In genomic region chr5:119130176-119130575, GRCm38 (mm10) we compare ENCODE assay signal across 15 mouse cellular contexts.
"Had no signal": no experiment of that assay in that cellular context is flagged by ENCODE, and none has a peak within 500 bp of the region (broad histone marks: within the 10 kb centered on the region; RNA-seq: fewer than 3 reads in every experiment).

No protein-coding gene starts in this region.

- H3K9me3 ChIP-seq: kidney, embryonic 15.5 days; limb, embryonic 10.5 days; limb, embryonic 13.5 days had no signal

- ATAC-seq: intestine, postnatal 0 days; liver, postnatal 0 days; lung, postnatal 0 days had no signal

- H3K4me3 ChIP-seq: kidney, embryonic 15.5 days; limb, embryonic 10.5 days; limb, embryonic 13.5 days had no signal

- DNase-seq: kidney, adult 8-10 months; kidney, postnatal 14 days; kidney, postnatal 4 days; liver; liver, postnatal 0 days; lung, embryonic 14.5 days; midbrain, embryonic 14.5 days; thymus, adult 18-20 months; thymus, postnatal 14 days; thymus, postnatal 4 days had no signal

- H3K36me3 ChIP-seq: kidney, embryonic 15.5 days; limb, embryonic 10.5 days; limb, embryonic 13.5 days had no signal
